Mouse (Mus musculus): ENCODE data around the gene Cfap97d1.
A peak's percentile ranks its signal among the peaks of the same experiment; 100 is the strongest.

Gene Cfap97d1

DNA sequence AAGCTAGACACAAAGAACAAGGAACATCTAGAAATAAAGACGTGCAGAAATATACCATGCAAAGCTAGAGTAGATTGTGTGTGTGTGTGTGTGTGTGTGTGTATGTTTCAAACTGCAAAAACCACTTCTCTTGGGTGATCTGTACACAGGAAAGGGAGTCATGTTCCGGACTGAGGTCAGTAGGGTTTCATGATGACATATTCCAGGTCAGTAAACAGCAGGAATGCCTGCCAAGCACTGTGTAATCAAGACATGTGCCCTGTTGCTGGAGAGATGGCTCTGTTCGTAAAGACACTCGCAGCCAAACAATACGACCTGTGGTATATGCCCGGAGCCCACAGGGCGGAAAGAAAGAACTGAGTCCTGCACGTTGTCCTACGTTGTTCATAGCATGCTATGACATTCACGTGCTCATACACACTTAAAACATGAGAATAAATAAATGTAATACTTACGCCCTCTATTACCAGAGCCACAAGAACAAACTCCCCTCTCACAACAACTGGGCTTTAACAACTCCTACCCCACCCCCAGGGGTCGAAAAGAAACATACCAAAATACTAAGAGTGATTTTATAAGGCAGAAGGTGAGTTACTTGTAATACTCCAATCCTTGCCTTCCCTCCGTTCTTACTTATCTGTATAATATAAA is 55.5 kb downstream of the Cfap97d1 start:
- DNase-seq, result no peak

DNA sequence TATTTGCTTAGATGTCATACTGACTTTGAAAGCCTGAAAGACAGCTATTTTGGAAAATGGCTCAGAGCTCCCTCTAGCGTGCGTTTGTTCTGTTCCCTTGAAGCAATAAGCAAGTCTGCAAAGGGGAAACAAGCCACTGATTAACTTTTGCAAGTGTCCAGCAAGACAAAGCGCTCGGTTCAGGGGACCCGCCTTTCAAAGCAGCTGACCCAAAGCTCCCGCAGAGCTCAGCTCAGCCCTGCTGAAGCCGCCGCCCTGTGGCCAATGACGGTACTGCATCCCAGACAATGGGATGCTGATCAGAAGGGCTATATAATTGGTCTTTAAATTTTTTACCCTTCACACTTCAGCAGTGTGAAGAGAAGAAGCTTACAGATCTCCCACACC is 56.1 kb downstream of the Cfap97d1 start:
- peak; percentile 93 to 94 for DNase-seq

DNA sequence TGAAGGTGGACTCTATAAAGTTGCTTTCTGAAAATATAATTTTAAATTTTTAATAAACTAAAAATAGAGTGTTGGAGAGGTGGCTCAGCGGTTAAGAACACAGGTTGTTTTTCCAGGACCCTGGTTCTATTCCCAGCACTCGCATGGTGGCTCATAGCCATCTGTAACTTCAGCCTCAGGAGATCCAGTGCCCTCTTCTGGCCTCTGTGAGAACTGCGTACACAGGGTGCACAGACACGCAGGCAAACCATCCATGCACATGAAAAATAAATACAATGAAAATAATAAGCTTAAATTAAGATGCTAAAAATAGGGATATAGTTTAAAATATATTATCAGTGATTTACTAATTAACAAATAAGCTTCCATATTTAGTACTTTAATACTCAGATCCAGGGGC is 56.6 kb downstream of the Cfap97d1 start:
- no peak for DNase-seq

DNA sequence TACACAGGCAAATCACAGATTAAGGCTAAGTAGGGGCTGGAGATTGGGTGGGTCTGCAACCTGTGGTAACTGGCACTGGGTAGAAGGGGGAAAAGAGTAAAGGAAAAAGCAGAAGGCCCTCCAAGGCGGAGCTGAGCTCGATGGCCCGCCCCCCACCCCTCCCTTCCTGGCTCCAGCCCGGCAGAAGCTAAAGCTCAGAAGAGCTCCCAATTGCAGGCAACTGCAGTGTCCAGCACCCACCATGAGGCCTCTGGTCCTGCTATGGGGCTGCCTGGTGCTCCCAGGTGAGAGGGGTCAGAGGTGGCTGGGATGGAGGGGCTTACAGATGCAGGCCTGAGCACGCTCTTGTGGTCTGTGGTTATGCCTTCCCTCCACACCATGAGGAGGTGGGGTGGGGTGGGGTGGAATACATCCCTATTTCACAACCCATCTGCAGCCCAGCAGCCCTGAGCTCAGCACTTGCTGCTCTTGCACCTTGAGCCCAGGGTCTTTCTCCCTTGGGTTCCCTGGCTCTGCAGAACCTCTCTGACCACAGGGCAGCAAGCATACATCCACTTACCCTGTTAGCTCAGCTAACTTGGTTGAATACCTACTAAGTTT is 57.4 kb downstream of the Cfap97d1 start, which contains the start of gene Cd300lg:
TSS of gene Cd300lg (plus strand) at position 160 of the 600 bp plus-strand sequence.
- no peak for DNase-seq
